Mouse (Mus musculus): Measurements from ENCODE around the gene Pink1. TPM values are rescaled to one million over a fixed set of nuclear protein-coding genes. Genes with fewer than 3 reads are reported as not detected.
"Not testable (repeated sequence)": the region's sequence is repeated elsewhere in the genome, so short reads cannot be mapped to it uniquely, and the experiment has no call there.

The Pink1 gene
- polyA plus RNA-seq, 1 experiment, result 338 TPM

DNA sequence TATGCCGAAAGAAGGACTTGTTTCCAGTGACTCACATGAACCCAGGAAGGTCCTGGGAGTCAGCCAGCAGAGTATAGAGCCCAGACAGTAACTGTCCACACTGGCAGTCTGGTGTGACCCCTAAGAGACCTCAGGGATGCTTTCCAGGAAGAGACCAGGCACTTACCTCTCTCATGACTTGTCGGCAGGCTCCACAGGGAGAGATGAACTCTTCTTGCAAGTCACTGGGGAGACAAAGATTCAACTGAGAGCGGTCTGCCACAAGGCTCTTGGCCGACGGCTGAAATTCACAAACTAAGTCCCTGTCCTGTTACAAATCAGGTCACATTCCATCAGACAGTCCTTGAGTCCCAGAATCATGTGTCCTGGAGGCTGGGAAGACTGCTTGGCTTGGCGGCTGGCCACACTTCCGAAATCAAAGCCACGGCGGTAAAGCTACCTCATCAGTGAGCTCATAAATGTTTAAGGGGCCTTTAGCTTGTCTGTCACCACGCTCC is 17.3 kb upstream of the Pink1 start:
- DNase-seq (ENCODE audit: extremely low spot score in 1 of 2, low spot score in 1 of 2), result no peak

- no peak for DNase-seq (ENCODE audit: extremely low spot score in 1 of 2, low spot score in 1 of 2)
Measured at GRCm38 (mm10) chr4:138342778-138343177, 16.7 kb upstream of the Pink1 start.

- DNase-seq (ENCODE audit: extremely low spot score in 1 of 2, low spot score in 1 of 2), result no peak
Measured at GRCm38 (mm10) chr4:138342048-138342447, 15.9 kb upstream of the Pink1 start.

DNA sequence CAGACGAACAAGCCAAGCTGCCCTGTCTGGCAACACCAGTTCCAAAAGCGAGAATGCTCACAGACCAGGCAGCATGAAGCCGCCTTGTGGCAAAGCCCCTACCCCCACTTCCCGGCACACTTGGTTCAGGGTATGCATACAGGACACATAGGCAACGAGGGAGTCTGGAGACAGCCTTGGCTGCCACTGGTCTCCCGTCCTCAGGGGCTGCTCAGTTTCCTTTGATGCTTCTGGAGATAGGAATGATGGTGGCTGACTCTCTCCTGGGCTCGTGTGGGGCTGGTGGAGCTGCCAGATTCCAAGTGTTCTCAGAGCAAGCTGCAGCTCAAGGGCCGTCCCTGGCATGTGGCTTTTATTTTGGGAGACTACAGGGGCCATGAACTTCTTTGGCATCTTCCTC is 15.3 kb upstream of the Pink1 start:
- no peak for DNase-seq (ENCODE audit: extremely low spot score in 1 of 2, low spot score in 1 of 2)

- peak in 1 of 2 experiments; percentile 81 for DNase-seq (ENCODE audit: extremely low spot score in 1 of 2, low spot score in 1 of 2)
Measured at GRCm38 (mm10) chr4:138339963-138340362, 13.9 kb upstream of the Pink1 start.

GRCm38 (mm10) chr4:138337341-138337740 is 11.2 kb upstream of the Pink1 start:
- no peak for DNase-seq (ENCODE audit: extremely low spot score in 1 of 2, low spot score in 1 of 2)

DNA sequence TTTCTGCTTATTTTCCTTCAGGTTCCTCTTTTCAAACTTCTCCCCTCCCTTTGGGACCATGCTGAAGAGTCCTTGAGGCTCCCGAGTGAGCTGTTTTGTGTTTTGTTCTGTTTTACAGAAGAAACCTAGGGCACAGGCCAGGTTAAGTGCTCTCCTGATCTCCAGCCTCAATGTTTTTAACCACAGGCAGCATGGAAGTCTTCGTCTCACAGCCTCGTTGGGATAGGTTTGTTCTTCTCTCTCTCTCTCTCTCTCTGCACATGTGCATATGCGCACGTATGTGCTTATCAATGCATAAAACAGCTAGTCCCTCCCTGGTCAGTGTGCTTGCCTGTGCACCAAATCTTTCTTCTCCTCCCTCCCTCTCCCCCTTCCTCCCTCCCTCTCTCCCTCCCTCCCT is 10.8 kb upstream of the Pink1 start:
- no peak for DNase-seq (ENCODE audit: extremely low spot score in 1 of 2, low spot score in 1 of 2)

DNA sequence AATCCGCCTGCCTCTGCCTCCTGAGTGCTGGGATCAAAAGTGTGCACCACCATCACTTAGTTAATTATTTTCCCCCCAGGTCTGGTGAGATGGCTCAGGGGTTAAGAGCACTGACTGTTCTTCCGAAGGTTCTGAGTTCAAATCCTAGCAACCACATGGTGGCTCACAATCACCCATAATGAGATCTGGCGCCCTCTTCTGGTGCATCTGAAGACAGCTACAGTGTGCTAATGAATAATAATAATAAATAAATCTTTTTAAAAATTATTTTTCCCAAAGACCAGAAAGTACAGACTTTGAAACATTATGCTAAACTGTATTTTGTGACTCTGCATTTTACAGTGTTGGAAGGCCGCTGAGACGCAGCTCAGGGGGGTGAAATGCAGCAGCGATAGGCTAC is 9.5 kb upstream of the Pink1 start:
- no peak for DNase-seq (ENCODE audit: extremely low spot score in 1 of 2, low spot score in 1 of 2)

DNA sequence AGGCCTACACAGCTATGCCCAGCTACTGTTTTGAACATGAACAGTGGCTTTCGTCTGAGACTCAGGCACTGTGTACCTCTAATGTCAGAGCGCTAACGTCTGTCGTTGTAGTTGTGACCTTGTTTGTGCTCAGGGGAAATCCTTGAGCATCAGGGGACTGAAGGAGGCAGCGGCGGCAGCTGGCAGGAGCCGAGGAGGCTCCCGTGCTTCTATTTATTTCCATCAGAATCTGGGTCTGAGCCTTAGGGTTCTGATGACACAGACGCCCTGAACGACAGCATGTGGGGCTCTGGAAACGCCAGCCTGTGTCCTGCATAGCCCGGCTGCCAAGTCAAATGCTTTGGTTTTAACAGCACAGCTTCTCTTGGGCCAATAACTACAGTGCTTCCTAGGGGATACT is 8.9 kb upstream of the Pink1 start:
- no peak for DNase-seq (ENCODE audit: extremely low spot score in 1 of 2, low spot score in 1 of 2)

DNA sequence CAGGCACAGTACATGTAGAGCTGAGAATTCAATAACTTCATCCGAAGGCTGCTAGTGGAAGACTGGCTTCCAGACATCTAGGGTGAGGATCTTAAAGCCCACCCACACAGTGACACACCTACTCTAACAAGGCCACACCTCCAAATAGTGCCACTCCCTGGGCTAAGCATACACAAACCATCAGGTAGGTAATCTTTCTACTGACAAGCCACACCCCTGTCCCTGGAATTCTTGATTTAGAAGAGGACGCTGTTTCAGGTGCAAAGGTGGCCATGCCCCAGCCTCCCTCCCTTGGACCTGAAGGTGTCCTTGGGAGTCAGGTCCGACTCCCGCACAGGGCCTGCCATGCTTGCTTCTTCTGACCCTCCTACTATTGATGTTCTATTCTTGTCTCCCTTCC is 7.0 kb upstream of the Pink1 start:
- no peak for DNase-seq (ENCODE audit: extremely low spot score in 1 of 2, low spot score in 1 of 2)

DNA sequence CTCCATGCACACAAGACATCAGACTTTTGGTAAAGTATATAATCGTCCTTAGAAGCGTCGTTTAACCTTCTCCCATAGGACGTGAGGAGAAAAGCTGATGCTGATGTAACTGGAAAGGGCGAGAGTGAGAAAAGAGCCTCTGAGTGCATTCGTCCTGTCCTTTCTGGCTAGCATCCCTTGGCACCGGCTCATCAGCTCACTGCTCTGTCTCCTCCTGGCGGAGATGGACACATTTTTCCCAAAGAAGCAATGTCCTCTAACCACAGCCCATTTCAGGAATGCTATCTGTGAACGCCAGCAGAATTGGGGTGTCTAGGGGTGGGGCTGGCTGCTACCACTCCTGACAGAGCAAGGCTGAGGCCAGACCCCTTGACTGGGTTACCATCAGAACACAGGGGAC is 5.5 kb upstream of the Pink1 start:
- DNase-seq (ENCODE audit: extremely low spot score in 1 of 2, low spot score in 1 of 2), result no peak

GRCm38 (mm10) chr4:138330264-138330671 is 4.2 kb upstream of the Pink1 start:
- no peak for DNase-seq (ENCODE audit: extremely low spot score in 1 of 2, low spot score in 1 of 2)

- DNase-seq (ENCODE audit: extremely low spot score in 1 of 2, low spot score in 1 of 2), result no peak
Measured at GRCm38 (mm10) chr4:138327891-138328470, 1.9 kb upstream of the Pink1 start.

GRCm38 (mm10) chr4:138327155-138327554 is 1.0 kb upstream of the Pink1 start:
- not testable (repeated sequence) for DNase-seq (ENCODE audit: extremely low spot score in 1 of 2, low spot score in 1 of 2)

GRCm38 (mm10) chr4:138325466-138326076 is 536 bp downstream of the Pink1 start:
- peak; percentile 86 to 92 for DNase-seq (ENCODE audit: extremely low spot score in 1 of 2, low spot score in 1 of 2)

DNA sequence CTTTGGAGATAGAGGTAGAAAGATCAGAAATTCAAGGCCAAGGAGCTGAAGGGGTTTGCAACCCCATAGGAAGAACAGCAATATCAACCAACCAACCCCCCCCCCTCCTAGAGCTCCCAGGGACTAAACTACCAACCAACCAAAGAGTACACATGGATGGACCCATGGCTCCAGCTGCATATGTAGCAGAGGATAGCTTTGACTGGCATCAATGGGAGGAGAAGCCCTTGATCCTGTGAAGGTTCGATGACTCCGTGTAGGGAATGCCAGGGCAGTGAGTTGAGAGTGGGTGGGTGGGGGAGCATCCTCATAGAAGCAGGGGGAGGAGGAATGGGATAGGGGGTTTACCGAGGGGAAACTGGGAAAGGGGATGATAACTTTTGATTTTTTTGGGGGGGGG is 1.7 kb downstream of the Pink1 start:
- no peak for DNase-seq (ENCODE audit: extremely low spot score in 1 of 2, low spot score in 1 of 2)

GRCm38 (mm10) chr4:138323753-138324152 is 2.4 kb downstream of the Pink1 start:
- DNase-seq (ENCODE audit: extremely low spot score in 1 of 2, low spot score in 1 of 2), result no peak

DNA sequence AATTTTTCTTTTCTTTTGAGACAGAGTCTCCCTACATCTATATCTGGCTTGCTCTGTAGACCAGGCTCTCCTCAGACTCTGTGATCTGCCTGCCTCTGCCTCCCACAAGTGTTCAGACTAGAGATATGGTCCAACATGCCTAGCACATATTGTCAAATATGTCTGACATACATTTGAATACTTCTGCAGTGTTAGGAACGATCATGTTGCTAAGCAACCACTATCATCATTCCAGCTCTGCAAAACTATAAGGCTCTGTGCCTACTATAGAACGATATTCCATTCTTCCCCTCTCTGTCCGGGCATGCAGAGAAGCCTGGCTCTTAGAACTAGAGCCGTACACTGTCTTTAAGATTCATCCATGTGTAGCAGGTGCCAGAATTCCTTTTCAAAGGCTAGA is 3.4 kb downstream of the Pink1 start:
- DNase-seq (ENCODE audit: extremely low spot score in 1 of 2, low spot score in 1 of 2), result no peak

- no peak for DNase-seq (ENCODE audit: extremely low spot score in 1 of 2, low spot score in 1 of 2)
Measured at GRCm38 (mm10) chr4:138321488-138321887, 4.6 kb downstream of the Pink1 start.

DNA sequence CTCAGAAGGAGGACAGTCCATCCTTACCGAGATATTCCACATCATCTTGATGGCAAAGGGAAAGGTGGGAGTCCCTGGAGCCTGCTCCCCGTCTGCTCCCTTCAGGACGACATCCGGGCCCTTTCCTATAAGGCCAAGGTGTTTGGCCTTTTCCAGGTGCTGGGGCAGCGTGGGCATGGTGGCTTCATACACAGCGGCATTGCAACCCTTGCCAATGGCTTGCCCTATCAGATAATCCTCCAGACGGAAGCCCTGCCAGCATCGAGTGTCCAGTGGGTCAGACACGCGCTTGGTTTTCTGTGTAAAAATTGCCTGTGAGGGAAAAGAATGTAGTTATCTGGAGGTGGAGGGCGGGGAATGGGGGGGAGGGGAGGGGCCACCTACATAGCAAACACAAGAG is 5.4 kb downstream of the Pink1 start:
- no peak for DNase-seq (ENCODE audit: extremely low spot score in 1 of 2, low spot score in 1 of 2)

- peak; percentile 53 to 95 for DNase-seq (ENCODE audit: extremely low spot score in 1 of 2, low spot score in 1 of 2)
Measured at GRCm38 (mm10) chr4:138319508-138319907, 6.6 kb downstream of the Pink1 start.

GRCm38 (mm10) chr4:138318509-138319266 is 7.4 kb downstream of the Pink1 start:
- peak in 1 of 2 experiments; percentile 77 for DNase-seq (ENCODE audit: extremely low spot score in 1 of 2, low spot score in 1 of 2)

Measured in frontal cortex, adult 2 months (tissue).